Mouse (Mus musculus): ENCODE measurements around the gene Gm4141. TPM values are rescaled to one million over a fixed set of nuclear protein-coding genes. Genes with fewer than 3 reads are reported as not detected.
"Not testable (repeated sequence)": the region's sequence is repeated elsewhere in the genome, so short reads cannot be mapped to it uniquely, and the experiment has no call there.

Gm4141 gene
- total RNA-seq (2021): not detected
- long read RNA-seq: 0 reads

DNA sequence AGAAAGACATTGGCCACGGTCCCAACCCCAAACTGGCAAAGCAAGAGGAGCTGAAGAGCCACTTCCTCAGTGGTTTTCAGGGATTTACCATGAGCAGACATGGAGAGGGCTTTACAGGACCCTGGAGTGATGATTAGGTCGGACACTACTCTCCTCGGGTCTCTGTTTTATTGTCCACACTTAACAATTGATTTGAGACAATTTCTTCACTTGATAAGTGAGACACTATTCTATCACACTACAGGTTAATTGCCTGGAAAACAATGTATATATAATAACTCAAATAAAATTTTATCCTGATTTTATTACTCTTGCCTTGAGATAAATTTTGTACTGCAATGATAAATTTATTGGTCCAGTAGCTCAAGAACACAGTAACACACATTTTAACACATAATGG, at the start of gene Gm4141:
Gene Gm4141, minus strand, starts transcription at position 101 of the 400 bp plus-strand sequence.
- not testable (repeated sequence) for DNase-seq (ENCODE audit: low spot score in 2 of 2)

DNA sequence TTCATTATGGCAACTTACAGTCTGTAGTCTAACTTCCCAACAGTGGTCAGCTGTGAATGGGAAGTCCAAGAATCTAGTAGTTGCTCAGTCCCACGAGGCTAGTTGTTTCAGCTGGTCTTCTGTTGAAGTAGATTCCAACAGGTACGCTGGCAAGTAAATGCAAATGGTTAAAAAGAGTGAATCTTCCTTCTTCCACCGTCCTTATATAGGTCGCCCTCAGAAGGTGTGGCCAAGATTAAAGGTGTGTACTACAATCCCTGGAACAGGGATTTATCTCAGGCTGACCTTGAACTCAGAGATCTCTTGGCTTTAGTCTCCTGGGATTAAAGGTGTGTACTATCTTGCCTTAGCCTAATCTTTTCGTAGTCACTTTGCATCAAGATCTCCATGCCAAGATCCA, 22.9 kb upstream of the Gm4141 start, which contains the start of gene Gm4513:
Gene Gm4513, minus strand, starts transcription at position 101 of the 400 bp plus-strand sequence.
- DNase-seq (ENCODE audit: low spot score in 2 of 2): not testable (repeated sequence)

DNA sequence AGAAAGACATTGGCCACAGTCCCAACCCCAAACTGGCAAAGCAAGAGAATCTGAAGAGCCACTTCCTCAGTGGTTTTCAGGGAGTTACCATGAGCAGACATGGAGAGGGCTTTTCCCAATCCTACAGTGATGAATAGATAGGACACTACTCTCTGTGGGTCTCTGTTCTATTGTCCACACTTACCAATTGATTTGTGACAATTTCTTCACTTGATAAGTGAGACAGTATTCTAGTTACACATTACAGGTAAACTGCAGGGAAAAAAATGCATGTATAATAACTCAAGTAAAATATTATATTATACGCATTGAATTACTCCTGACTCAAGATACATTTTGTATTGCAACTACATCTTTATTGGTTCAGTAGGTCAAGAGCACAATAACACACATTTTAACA, 30.4 kb downstream of the Gm4141 start, which contains the start of gene Gm5726:
Gene Gm5726, minus strand, starts transcription at position 101 of the 400 bp plus-strand sequence.
- DNase-seq (ENCODE audit: low spot score in 2 of 2): not testable (repeated sequence)

DNA sequence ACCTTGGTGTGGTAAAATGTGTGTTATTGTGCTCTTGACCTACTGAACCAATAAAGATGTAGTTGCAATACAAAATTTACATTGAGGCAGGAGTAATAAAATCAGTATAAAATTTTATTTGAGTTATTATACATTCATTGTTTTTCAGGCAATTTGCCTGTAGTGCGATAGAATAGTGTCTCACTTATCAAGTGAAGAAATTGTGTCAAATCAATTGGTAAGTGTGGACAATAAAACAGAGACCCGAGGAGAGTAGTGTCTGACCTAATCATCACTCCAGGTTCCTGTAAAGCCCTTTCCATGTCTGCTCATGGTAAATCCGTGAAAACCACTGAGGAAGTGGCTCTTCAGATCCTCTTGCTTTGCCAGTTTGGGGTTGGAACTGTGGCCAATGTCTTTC, 42.5 kb downstream of the Gm4141 start, which contains the start of gene Vmn1r104:
Gene Vmn1r104, plus strand, starts transcription at position 301 of the 400 bp plus-strand sequence.
- not testable (repeated sequence) for DNase-seq (ENCODE audit: low spot score in 2 of 2)

Other genes with a start within 250 kb of the Gm4141 start
- gene Gm4133, start 242.2 kb downstream of the Gm4141 start, total RNA-seq (2021): not detected
- gene Gm5728, start 200.8 kb downstream of the Gm4141 start, total RNA-seq (2021): not detected
- not detected for gene Vmn1r100, start 158.3 kb downstream of the Gm4141 start, total RNA-seq (2021)
- gene Vmn1r101, start 133.6 kb downstream of the Gm4141 start, total RNA-seq (2021): not detected
- not detected for gene Gm10670, start 101.3 kb downstream of the Gm4141 start, total RNA-seq (2021)
- not detected for gene Vmn1r103, start 65.7 kb downstream of the Gm4141 start, total RNA-seq (2021)
- not detected for gene Vmn1r104, start 42.4 kb downstream of the Gm4141 start, total RNA-seq (2021)
- not detected for gene Gm5726, start 30.5 kb downstream of the Gm4141 start, total RNA-seq (2021)
- not detected for gene Gm4513, start 22.8 kb upstream of the Gm4141 start, total RNA-seq (2021)
- not detected for gene Vmn1r107, start 92.7 kb upstream of the Gm4141 start, total RNA-seq (2021)
- gene Vmn1r111, start 127.0 kb upstream of the Gm4141 start, total RNA-seq (2021): not detected
- gene Gm10668, start 154.4 kb upstream of the Gm4141 start, total RNA-seq (2021): not detected
- not detected for gene Vmn1r112, start 194.9 kb upstream of the Gm4141 start, total RNA-seq (2021)
- gene Vmn1r113, start 211.0 kb upstream of the Gm4141 start, total RNA-seq (2021): not detected
- not detected for gene Vmn1r114, start 235.9 kb upstream of the Gm4141 start, total RNA-seq (2021)

Measured in layer of hippocampus, postnatal 10 days (tissue).